Mouse (Mus musculus) limb, embryonic 14.5 days (tissue): Measurements from ENCODE around the gene Snupn. TPM values are rescaled to one million over a fixed set of nuclear protein-coding genes. Genes with fewer than 3 reads are reported as not detected.

Experiments used
- ATAC-seq: fragments of 200-750 bp; cut with Nextera tagmentation; 2 replicates; pipeline ENCODE4 v1.8.0; 2017; ENCODE audit warnings: low read depth, moderate number of reproducible peaks, moderate TSS enrichment; ENCODE audit not compliant: low FRiP score
- DNase-seq: peaks from one replicate; pipeline ENCODE4 v3.0.0-alpha.2; 2015; ENCODE audit warnings: low spot score
- H3K27ac ChIP-seq: fragments of 300-500 bp; sonication (generic); replicated peaks from 2 replicates; pipeline ENCODE4 v1.5.1; 2014; ENCODE audit warnings: low read depth, mild to moderate bottlenecking, low read length, moderate library complexity, mixed read lengths
- H3K27me3 ChIP-seq: fragments of 300-500 bp; sonication (generic); 2 replicates; pipeline ENCODE4 v1.6.1; 2014; ENCODE audit warnings: low read length, mixed read lengths; ENCODE audit not compliant: control insufficient read depth, insufficient read depth
- H3K36me3 ChIP-seq: fragments of 300-500 bp; sonication (generic); 2 replicates; pipeline ENCODE4 v1.6.1; 2014; ENCODE audit warnings: mild to moderate bottlenecking, low read length, moderate library complexity, mixed read lengths; ENCODE audit not compliant: control insufficient read depth, insufficient read depth
- H3K4me1 ChIP-seq: fragments of 300-500 bp; sonication (generic); 2 replicates; pipeline ENCODE4 v1.6.1; 2014; ENCODE audit warnings: antibody characterized with exemption, low read length, mixed read lengths; ENCODE audit not compliant: control insufficient read depth, insufficient read depth
- H3K4me2 ChIP-seq: fragments of 300-500 bp; sonication (generic); replicated peaks from 2 replicates; pipeline ENCODE4 v1.6.1; 2014; ENCODE audit warnings: low read depth, mild to moderate bottlenecking, low read length, moderate library complexity; ENCODE audit not compliant: severe bottlenecking
- H3K4me3 ChIP-seq: fragments of 300-500 bp; sonication (generic); replicated peaks from 2 replicates; pipeline ENCODE4 v1.5.1; 2014; ENCODE audit warnings: low read length
- H3K9ac ChIP-seq: fragments of 300-500 bp; sonication (generic); 2 replicates; pipeline ENCODE4 v1.6.1; 2014; ENCODE audit warnings: mild to moderate bottlenecking, low read depth, low read length, moderate library complexity; ENCODE audit not compliant: severe bottlenecking
- H3K9me3 ChIP-seq: fragments of 300-500 bp; sonication (generic); 2 replicates; pipeline ENCODE4 v1.6.1; 2016; ENCODE audit warnings: low read length; ENCODE audit not compliant: control insufficient read depth
- POLR2A ChIP-seq: fragments of 200-500 bp; IDR thresholded peaks from 2 replicates; pipeline ENCODE4 v1.8.0; 2012; ENCODE audit warnings: inconsistent platforms, mild to moderate bottlenecking, moderate library complexity, borderline replicate concordance; ENCODE audit not compliant: insufficient read depth, insufficient read length; ENCODE audit errors: extremely low read depth
- WGBS: fragments of 180-500 bp; shearing (Covaris S2); extraction: QIAGEN DNeasy Blood & Tissue Kit; methylation state at CpG from one replicate; pipeline ENCODE4 v1.1.7; 2014; 5-methylcytosine and 5-hydroxymethylcytosine counted together
- polyA plus RNA-seq, 2 experiments: library from polyadenylated mRNA; depleted of rRNA in 1 of 2; stranded (reverse) in 1 of 2; unstranded in 1 of 2; fragments of >200 nt; fragmentation: Nextera tagmentation in 1 of 2; extraction: Ambion mirVana in 1 of 2; gene quantifications; 2 replicates each; pipeline versions ENCODE4 v1.2.1 to v1.2.3; 2012 to 2014

Gene Snupn
- polyA plus RNA-seq, 2 experiments, result 15.9 to 24.2 TPM

DNA sequence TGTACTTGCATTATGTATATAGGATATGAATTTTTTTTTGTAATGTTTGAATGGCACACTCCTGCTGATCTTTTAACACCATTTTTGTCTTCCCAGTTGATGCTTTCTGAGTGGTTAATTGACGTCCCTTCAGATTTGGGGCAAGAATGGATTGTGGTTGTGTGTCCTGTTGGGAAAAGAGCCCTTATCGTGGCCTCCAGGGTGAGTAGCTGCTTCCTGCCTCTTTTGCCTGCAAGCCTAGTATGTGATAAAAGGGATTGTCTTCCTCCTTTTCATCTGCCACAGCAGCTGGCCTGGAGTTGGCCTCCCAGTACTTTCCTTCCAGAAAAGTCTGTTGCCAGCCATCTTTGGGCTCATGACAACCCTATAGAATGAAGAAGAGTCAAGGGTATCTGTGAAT is 19.5 kb downstream of the Snupn start:
- 85% methylated on average over 2 of the region's 2 CpGs for WGBS
- peaks cover 23% of the 10 kb centered on the region for H3K36me3 ChIP-seq
- no peak overlapping the region for H3K9ac ChIP-seq
- TF ChIP-seq POLR2A, result no peak
- ATAC-seq (no peak), DNase-seq (no peak)
- H3K4me2 ChIP-seq, result no peak overlapping the region
- no peak overlapping the region for H3K4me3 ChIP-seq
- no peak overlapping the region for H3K27ac ChIP-seq
- H3K27me3 ChIP-seq, result no peaks in the 10 kb centered on the region
- no peaks in the 10 kb centered on the region for H3K4me1 ChIP-seq
- no peaks in the 10 kb centered on the region for H3K9me3 ChIP-seq

DNA sequence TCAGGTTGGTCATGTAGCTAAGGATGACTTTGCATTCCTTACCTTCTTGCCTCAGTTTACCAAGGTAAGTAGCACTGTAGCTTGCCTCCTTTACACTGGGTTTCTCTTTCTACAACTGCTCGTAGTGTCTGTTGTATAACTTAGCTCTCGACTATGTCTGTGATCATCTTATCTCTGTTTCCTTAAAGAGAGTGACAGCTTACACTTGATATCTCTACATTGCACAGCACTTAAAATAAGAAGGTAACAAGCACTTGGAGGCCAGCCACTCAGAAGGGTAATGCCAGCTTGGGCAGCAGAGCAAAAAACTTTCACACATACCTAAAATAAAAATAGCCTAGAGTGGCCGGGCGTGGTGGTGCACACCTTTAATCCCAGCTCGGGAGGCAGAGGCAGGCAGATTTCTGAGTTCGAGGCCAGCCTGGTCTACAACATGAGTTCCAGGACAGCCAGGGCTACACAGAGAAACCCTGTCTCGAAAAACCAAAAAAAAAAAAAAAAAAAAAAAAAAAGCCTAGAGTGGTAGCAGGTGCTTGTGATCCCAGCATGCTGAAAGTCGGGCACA is 23.4 kb downstream of the Snupn start:
- no peak for DNase-seq
- H3K4me2 ChIP-seq, result no peak overlapping the region
- ATAC-seq, result no peak
- no peaks in the 10 kb centered on the region for H3K9me3 ChIP-seq
- WGBS, result 79% methylated on average over 8 of the region's 8 CpGs
- no peak overlapping the region for H3K27ac ChIP-seq
- H3K36me3 ChIP-seq, result peaks cover 21% of the 10 kb centered on the region; the same call in 1 of the 2 replicates
- H3K4me1 ChIP-seq, result no peaks in the 10 kb centered on the region
- H3K9ac ChIP-seq, result no peak overlapping the region
- TF ChIP-seq POLR2A, result no peak
- H3K27me3 ChIP-seq, result no peaks in the 10 kb centered on the region
- no peak overlapping the region for H3K4me3 ChIP-seq

DNA sequence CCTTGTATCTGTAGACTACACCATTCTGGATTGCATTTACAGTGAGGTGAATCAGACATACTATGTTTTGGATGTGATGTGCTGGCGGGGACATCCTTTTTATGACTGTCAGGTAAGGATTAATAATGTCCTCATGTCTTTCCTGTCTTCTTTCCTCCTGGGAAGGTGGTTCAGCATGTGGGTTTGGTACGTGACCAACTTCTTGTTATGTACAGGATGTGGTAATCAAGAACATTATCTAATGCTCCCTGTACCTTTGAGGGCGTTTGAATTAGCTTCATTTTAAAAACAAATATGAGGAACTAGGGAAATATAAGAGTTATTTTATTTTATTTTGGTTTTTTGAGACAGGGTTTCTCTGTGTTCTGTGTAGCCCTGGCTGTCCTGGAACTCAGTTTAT is 24.5 kb downstream of the Snupn start:
- Histone ChIP-seq H3K9ac (no peak overlapping the region), H3K9me3 (no peaks in the 10 kb centered on the region), H3K4me2 (no peak overlapping the region), H3K27ac (no peak overlapping the region), H3K27me3 (no peaks in the 10 kb centered on the region), H3K4me3 (no peak overlapping the region), H3K4me1 (no peaks in the 10 kb centered on the region), H3K36me3 (peaks cover 26% of the 10 kb centered on the region)
- 72% methylated on average over 3 of the region's 3 CpGs for WGBS
- no peak for TF ChIP-seq POLR2A
- no peak for DNase-seq
- ATAC-seq, result no peak

DNA sequence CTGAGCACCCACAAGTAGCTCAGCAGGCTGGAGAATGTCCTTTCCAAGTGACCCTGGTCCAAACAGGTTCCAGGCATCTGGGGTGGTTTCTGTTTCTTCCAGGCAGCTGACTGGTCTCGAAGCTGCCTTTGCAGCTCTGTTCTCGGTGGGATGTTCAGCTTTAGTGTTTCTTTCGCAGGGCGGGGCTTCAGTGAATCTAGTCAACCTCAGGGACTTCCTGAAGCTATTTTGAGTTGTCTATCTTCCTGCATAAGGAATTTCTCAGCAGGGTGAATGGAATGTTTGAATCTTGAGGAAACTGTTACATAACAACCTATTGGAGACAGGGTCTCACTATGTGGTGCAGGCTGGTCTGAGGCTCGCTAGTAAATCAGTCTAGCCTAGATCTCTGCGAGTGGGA is 29.5 kb downstream of the Snupn start:
- Histone ChIP-seq H3K4me1 (no peaks in the 10 kb centered on the region), H3K27me3 (no peaks in the 10 kb centered on the region), H3K4me3 (no peak overlapping the region), H3K27ac (no peak overlapping the region), H3K9me3 (no peaks in the 10 kb centered on the region), H3K9ac (no peak overlapping the region), H3K36me3 (peaks cover 19% of the 10 kb centered on the region), H3K4me2 (no peak overlapping the region)
- no peak for TF ChIP-seq POLR2A
- DNase-seq (no peak), ATAC-seq (no peak)
- 89% methylated on average over 6 of the region's 6 CpGs for WGBS

DNA sequence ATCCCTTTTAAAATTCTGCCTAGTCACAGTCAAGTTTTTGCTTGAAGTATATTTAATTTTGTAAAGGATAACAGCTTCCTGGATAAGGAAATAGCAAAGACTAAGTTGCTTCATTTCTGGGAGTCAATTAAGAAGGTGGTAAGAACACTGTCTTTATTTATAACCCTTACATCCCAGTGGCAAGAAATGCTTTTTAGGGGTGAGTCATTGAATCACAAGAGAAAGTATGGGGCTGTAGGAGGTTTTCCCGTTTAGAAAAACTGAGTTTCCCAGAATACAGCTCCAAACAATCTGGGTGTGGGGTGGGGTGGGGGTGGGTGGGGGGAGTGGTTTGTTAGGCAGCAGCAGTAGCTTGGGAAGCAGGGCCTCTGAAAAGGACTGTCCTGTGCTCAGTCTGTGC is 30.8 kb downstream of the Snupn start:
- WGBS, result 77% methylated on average over 1 of the region's 1 CpGs
- H3K4me3 ChIP-seq, result no peak overlapping the region

More for the DNA sequence above, 30.8 kb downstream of the Snupn start:
- Histone ChIP-seq H3K27ac (no peak overlapping the region), H3K4me2 (no peak overlapping the region), H3K9ac (no peak overlapping the region), H3K9me3 (no peaks in the 10 kb centered on the region), H3K27me3 (no peaks in the 10 kb centered on the region), H3K4me1 (no peaks in the 10 kb centered on the region), H3K36me3 (peaks cover 19% of the 10 kb centered on the region)
- no peak for DNase-seq
- ATAC-seq, result no peak
- no peak for TF ChIP-seq POLR2A
